Mouse (Mus musculus) layer of hippocampus, adult 9-10 months (tissue): ENCODE data around the gene D630039A03Rik.

Source experiments
- DNase-seq: peaks from one replicate; pipeline ENCODE4 v3.0.0; 2022; ENCODE audit warnings: low spot score

Gene D630039A03Rik

GRCm38 (mm10) chr4:57916201-57916661 is at the start of gene D630039A03Rik:
Gene D630039A03Rik (minus strand): TSS chr4:57916297.
- DNase-seq, result no peak

- no peak for DNase-seq
Measured at GRCm38 (mm10) chr4:57965516-57965915, 49.4 kb upstream of the D630039A03Rik start.

- no peak for DNase-seq
Measured at GRCm38 (mm10) chr4:57964143-57964542, 48.0 kb upstream of the D630039A03Rik start.

GRCm38 (mm10) chr4:57959056-57959455 is 43.0 kb upstream of the D630039A03Rik start:
- DNase-seq, result no peak

GRCm38 (mm10) chr4:57958098-57958497 is 42.0 kb upstream of the D630039A03Rik start:
- no peak for DNase-seq

- DNase-seq, result no peak
Measured at GRCm38 (mm10) chr4:57957200-57958085, 41.3 kb upstream of the D630039A03Rik start.

- peak; percentile 83 for DNase-seq
Measured at GRCm38 (mm10) chr4:57956029-57956960, 40.2 kb upstream of the D630039A03Rik start, which contains the start of gene Txn1. Gene Txn1 (minus strand): TSS chr4:57956411.

GRCm38 (mm10) chr4:57955544-57955958 is 39.5 kb upstream of the D630039A03Rik start:
- no peak for DNase-seq

- DNase-seq, result no peak
Measured at GRCm38 (mm10) chr4:57954991-57955390, 38.9 kb upstream of the D630039A03Rik start.

GRCm38 (mm10) chr4:57954580-57954979 is 38.5 kb upstream of the D630039A03Rik start:
- DNase-seq, result no peak

- DNase-seq, result no peak
Measured at GRCm38 (mm10) chr4:57953796-57954195, 37.7 kb upstream of the D630039A03Rik start.

GRCm38 (mm10) chr4:57952891-57953290 is 36.8 kb upstream of the D630039A03Rik start:
- DNase-seq, result no peak

GRCm38 (mm10) chr4:57952416-57952815 is 36.3 kb upstream of the D630039A03Rik start:
- no peak for DNase-seq

GRCm38 (mm10) chr4:57949866-57950265 is 33.8 kb upstream of the D630039A03Rik start:
- DNase-seq, result no peak

GRCm38 (mm10) chr4:57947476-57947875 is 31.4 kb upstream of the D630039A03Rik start:
- DNase-seq, result no peak

GRCm38 (mm10) chr4:57947036-57947435 is 30.9 kb upstream of the D630039A03Rik start:
- DNase-seq, result no peak

GRCm38 (mm10) chr4:57942892-57943291 is 26.8 kb upstream of the D630039A03Rik start:
- no peak for DNase-seq

GRCm38 (mm10) chr4:57940631-57941030 is 24.5 kb upstream of the D630039A03Rik start:
- no peak for DNase-seq

GRCm38 (mm10) chr4:57937292-57937691 is 21.2 kb upstream of the D630039A03Rik start:
- no peak for DNase-seq

- no peak for DNase-seq
Measured at GRCm38 (mm10) chr4:57934181-57934580, 18.1 kb upstream of the D630039A03Rik start.

- DNase-seq, result no peak
Measured at GRCm38 (mm10) chr4:57930559-57931170, 14.6 kb upstream of the D630039A03Rik start.
